ENCODE assay signal across 8 mouse cellular contexts in genomic region chr1:106316641-106317304, GRCm38 (mm10).
DNase-seq lines count a peak whose midpoint lies in the region; ATAC-seq lines count a peak whose summit lies in the region.

No protein-coding gene starts in this region.

- 0 out of 2 replicates have a peak, but pooled peaks have one; percentile 14 for ATAC-seq in frontal cortex, adult (ENCODE audit: low TSS enrichment)

- intact Hi-C loops in heart, postnatal 36 days (cut with DNase I): loop anchor here (10.0 kb wide), 1 partner anchor 142 kb away; the partner anchor contains the start of gene Phlpp1

- DNase-seq in frontal cortex, postnatal 10 days (ENCODE audit: low spot score in 2 of 2): no peak
- DNase-seq in adrenal gland, postnatal 36 days: peak; percentile 12 to 23
- DNase-seq in heart, postnatal 36 days: peak; percentile 54 to 58
- DNase-seq in lung, postnatal 14 days: peak; percentile 29
- DNase-seq in right cerebral cortex, postnatal 10 days (ENCODE audit: low spot score in 2 of 2): no peak
- no peak for DNase-seq in left cerebral cortex, adult 18-20 months (ENCODE audit: low spot score in 2 of 2)
- no peak for DNase-seq in thymus, postnatal 0 days (ENCODE audit: low spot score)

Comparison
In these comparisons a context has a peak if more than half of its experiments do, and no peak if none do; other contexts are left out.
1. DNase-seq: peak in adrenal gland, postnatal 36 days (2 of 2), heart, postnatal 36 days (2 of 2) and lung, postnatal 14 days (single experiment); none in frontal cortex, postnatal 10 days (0 of 2), right cerebral cortex, postnatal 10 days (0 of 2), left cerebral cortex, adult 18-20 months (0 of 2) and thymus, postnatal 0 days (single experiment).